Mouse (Mus musculus) spleen, adult 2 months (tissue): ENCODE data around the gene Pmm1.

Source experiments
- CTCF ChIP-seq: fragments of 200-500 bp; IDR thresholded peaks from 2 replicates; pipeline ENCODE4 v1.5.1; 2011; ENCODE audit warnings: mild to moderate bottlenecking, inconsistent platforms; ENCODE audit not compliant: insufficient read depth, insufficient read length, insufficient replicate concordance; ENCODE audit errors: extremely low read depth
- POLR2A ChIP-seq: fragments of 200-500 bp; IDR thresholded peaks from 2 replicates; pipeline ENCODE4 v1.6.1; 2011; ENCODE audit warnings: low read depth, low read length, inconsistent platforms

GRCm38 (mm10) chr15:81928277-81928676, 32.5 kb downstream of the Pmm1 start:
- TF ChIP-seq CTCF (no peak), POLR2A (no peak)
